Mouse (Mus musculus): ENCODE measurements around the gene Nf1.

Nf1 gene

GRCm38 (mm10) chr11:79329585-79329984 lies 9.9 kb upstream of the Nf1 start:
- DNase-seq (ENCODE audit: low spot score): no peak

GRCm38 (mm10) chr11:79335077-79335476 lies 4.4 kb upstream of the Nf1 start:
- DNase-seq (ENCODE audit: low spot score): no peak

GRCm38 (mm10) chr11:79336722-79337267 lies 2.7 kb upstream of the Nf1 start:
- no peak for DNase-seq (ENCODE audit: low spot score)

GRCm38 (mm10) chr11:79338621-79339020 lies 872 bp upstream of the Nf1 start:
- no peak for DNase-seq (ENCODE audit: low spot score)

GRCm38 (mm10) chr11:79339808-79340781 lies 602 bp downstream of the Nf1 start:
- no peak for DNase-seq (ENCODE audit: low spot score)

- no peak for DNase-seq (ENCODE audit: low spot score)
These were observed 17.5 kb downstream of the Nf1 start for GRCm38 (mm10) chr11:79356995-79357394.

- no peak for DNase-seq (ENCODE audit: low spot score)
These were observed 17.9 kb downstream of the Nf1 start for GRCm38 (mm10) chr11:79357397-79357796.

- DNase-seq (ENCODE audit: low spot score): no peak
These were observed 25.5 kb downstream of the Nf1 start for GRCm38 (mm10) chr11:79364956-79365355.

GRCm38 (mm10) chr11:79366284-79366683 lies 26.8 kb downstream of the Nf1 start:
- no peak for DNase-seq (ENCODE audit: low spot score)

- DNase-seq (ENCODE audit: low spot score): no peak
These were observed 33.5 kb downstream of the Nf1 start for GRCm38 (mm10) chr11:79373031-79373430.

- DNase-seq (ENCODE audit: low spot score): peak; percentile 71
These were observed 58.8 kb downstream of the Nf1 start for GRCm38 (mm10) chr11:79398336-79398735.

- no peak for DNase-seq (ENCODE audit: low spot score)
These were observed 64.3 kb downstream of the Nf1 start for GRCm38 (mm10) chr11:79403625-79404319.

GRCm38 (mm10) chr11:79413761-79414513 lies 74.4 kb downstream of the Nf1 start:
- DNase-seq (ENCODE audit: low spot score): no peak

GRCm38 (mm10) chr11:79422496-79422895 lies 83.0 kb downstream of the Nf1 start:
- DNase-seq (ENCODE audit: low spot score): no peak

- no peak for DNase-seq (ENCODE audit: low spot score)
These were observed 87.1 kb downstream of the Nf1 start for GRCm38 (mm10) chr11:79426571-79426970.

- no peak for DNase-seq (ENCODE audit: low spot score)
These were observed 88.1 kb downstream of the Nf1 start for GRCm38 (mm10) chr11:79427638-79428037.

- DNase-seq (ENCODE audit: low spot score): no peak
These were observed 95.8 kb downstream of the Nf1 start for GRCm38 (mm10) chr11:79435252-79435651.

GRCm38 (mm10) chr11:79448361-79448760 lies 108.9 kb downstream of the Nf1 start:
- DNase-seq (ENCODE audit: low spot score): no peak

GRCm38 (mm10) chr11:79452966-79453365 lies 113.5 kb downstream of the Nf1 start:
- no peak for DNase-seq (ENCODE audit: low spot score)

GRCm38 (mm10) chr11:79457928-79458327 lies 118.4 kb downstream of the Nf1 start:
- no peak for DNase-seq (ENCODE audit: low spot score)

GRCm38 (mm10) chr11:79459846-79460245 lies 120.4 kb downstream of the Nf1 start:
- DNase-seq (ENCODE audit: low spot score): no peak
